Comparison of ENCODE assay signal across 8 mouse cellular contexts in genomic region chr2:35545125-35545590, GRCm38 (mm10). TPM values are rescaled to one million over a fixed set of nuclear protein-coding genes. Genes with fewer than 3 reads are reported as not detected.
DNase-seq lines count a peak whose midpoint lies in the region; ATAC-seq and TF ChIP-seq lines count a peak whose summit lies in the region.

No protein-coding gene starts in this region.

- no peak overlapping the region for H3K9ac ChIP-seq in lung, embryonic 14.5 days
- H3K9ac ChIP-seq in embryonic facial prominence, embryonic 11.5 days (replicated peaks; ENCODE audit: low read length) = no peak overlapping the region
- H3K9ac ChIP-seq in hindbrain, embryonic 15.5 days = no peak overlapping the region
- peak overlapping the region; percentile 41; the same call in 1 of the 2 replicates for H3K9ac ChIP-seq in midbrain, embryonic 13.5 days (replicated peaks)

- peaks cover 5% of the 10 kb centered on the region; the same call in 1 of the 2 replicates for H3K4me1 ChIP-seq in lung, embryonic 14.5 days (ENCODE audit: insufficient read depth)
- H3K4me1 ChIP-seq in lung, adult 2 months (ENCODE audit: control insufficient read depth, insufficient read depth, low read length) = 0 out of 2 replicates have a peak, but pooled peaks cover 4% of the 10 kb centered on the region
- H3K4me1 ChIP-seq in embryonic facial prominence, embryonic 11.5 days (ENCODE audit: control insufficient read depth, insufficient read depth, low read length) = no peaks in the 10 kb centered on the region; the same call in 1 of the 2 replicates
- peaks cover 7% of the 10 kb centered on the region for H3K4me1 ChIP-seq in hindbrain, embryonic 15.5 days (replicated peaks)
- peaks cover 13% of the 10 kb centered on the region for H3K4me1 ChIP-seq in midbrain, embryonic 13.5 days (replicated peaks)

- intact Hi-C loops in left cerebral cortex, postnatal 25 days (cut with DNase I) = loop anchor here (2.0 to 10.0 kb wide), 3 partner anchors 104 to 670 kb away; no protein-coding TSS in a partner anchor

- 20% methylated on average over 7 of the region's 7 CpGs for WGBS in lung, embryonic 14.5 days
- 35% methylated on average over 7 of the region's 7 CpGs for WGBS in lung, adult 2 months
- 24% methylated on average over 7 of the region's 7 CpGs for WGBS in embryonic facial prominence, embryonic 11.5 days
- WGBS in hindbrain, embryonic 15.5 days = 15% methylated on average over 7 of the region's 7 CpGs
- 29% methylated on average over 7 of the region's 7 CpGs for WGBS in midbrain, embryonic 13.5 days

- no peak overlapping the region for H3K27ac ChIP-seq in lung, embryonic 14.5 days (ENCODE audit: low read depth)
- H3K27ac ChIP-seq in embryonic facial prominence, embryonic 11.5 days (replicated peaks; ENCODE audit: low read depth, low read length) = no peak overlapping the region
- 0 out of 2 replicates have a peak overlapping the region, but pooled peaks have one; percentile 40 for H3K27ac ChIP-seq in hindbrain, embryonic 15.5 days (replicated peaks)
- H3K27ac ChIP-seq in midbrain, embryonic 13.5 days = 0 out of 2 replicates have a peak overlapping the region, but pooled peaks have one; percentile 3

- peak overlapping the region; percentile 17; the same call in 1 of the 2 replicates for H3K4me3 ChIP-seq in lung, embryonic 14.5 days (ENCODE audit: low read depth, low read length)
- H3K4me3 ChIP-seq in lung, adult 2 months (replicated peaks; ENCODE audit: extremely low read depth, low read depth, low read length) = no peak overlapping the region
- H3K4me3 ChIP-seq in embryonic facial prominence, embryonic 11.5 days (ENCODE audit: low read depth, low read length) = no peak overlapping the region
- H3K4me3 ChIP-seq in hindbrain, embryonic 15.5 days = peak overlapping the region; percentile 24
- H3K4me3 ChIP-seq in midbrain, embryonic 13.5 days (replicated peaks) = peak overlapping the region; percentile 21

- H3K27me3 ChIP-seq in lung, embryonic 14.5 days (ENCODE audit: insufficient read depth, low read length) = no peaks in the 10 kb centered on the region
- H3K27me3 ChIP-seq in embryonic facial prominence, embryonic 11.5 days (ENCODE audit: control insufficient read depth, insufficient read depth, low read length) = no peaks in the 10 kb centered on the region
- H3K27me3 ChIP-seq in hindbrain, embryonic 15.5 days = no peaks in the 10 kb centered on the region
- H3K27me3 ChIP-seq in midbrain, embryonic 13.5 days = no peaks in the 10 kb centered on the region

- DNase-seq in lung, embryonic 14.5 days = peak; percentile 80
- no peak for DNase-seq in lung, adult 2 months
- peak; percentile 26 for DNase-seq in embryonic facial prominence, embryonic 11.5 days (ENCODE audit: low spot score)
- DNase-seq in left cerebral cortex, postnatal 25 days (ENCODE audit: low spot score in 2 of 2) = no peak
- DNase-seq in adipocyte (ENCODE audit: low spot score) = no peak
- no peak for DNase-seq in spleen, adult 12 weeks (ENCODE audit: low spot score)

- no peaks in the 10 kb centered on the region for H3K9me3 ChIP-seq in lung, embryonic 14.5 days (ENCODE audit: low read depth, low read length)
- no peaks in the 10 kb centered on the region for H3K9me3 ChIP-seq in embryonic facial prominence, embryonic 11.5 days (replicated peaks; ENCODE audit: control insufficient read depth, low read length)
- no peaks in the 10 kb centered on the region for H3K9me3 ChIP-seq in hindbrain, embryonic 15.5 days
- no peaks in the 10 kb centered on the region for H3K9me3 ChIP-seq in midbrain, embryonic 13.5 days

- H3K36me3 ChIP-seq in lung, embryonic 14.5 days (ENCODE audit: insufficient read depth) = no peaks in the 10 kb centered on the region
- no peaks in the 10 kb centered on the region for H3K36me3 ChIP-seq in embryonic facial prominence, embryonic 11.5 days (replicated peaks; ENCODE audit: control insufficient read depth, insufficient read depth, low read depth, low read length)
- H3K36me3 ChIP-seq in hindbrain, embryonic 15.5 days = no peaks in the 10 kb centered on the region
- no peaks in the 10 kb centered on the region for H3K36me3 ChIP-seq in midbrain, embryonic 13.5 days

- no peak for TF ChIP-seq CTCF in lung, embryonic 14.5 days (IDR thresholded peaks at IDR 0.05; ENCODE audit: low read depth)
- TF ChIP-seq CTCF in lung, adult 2 months (IDR thresholded peaks at IDR 0.05; ENCODE audit: insufficient read depth, low read length) = no peak

- TF ChIP-seq POLR2A in lung, adult 2 months (IDR thresholded peaks at IDR 0.05; ENCODE audit: borderline replicate concordance, extremely low read depth, low read depth, low read length) = no peak

- H3K4me2 ChIP-seq in lung, embryonic 14.5 days = peak overlapping the region; percentile 61
- H3K4me2 ChIP-seq in embryonic facial prominence, embryonic 11.5 days (ENCODE audit: low read depth, low read length) = peak overlapping the region; percentile 30; the same call in 1 of the 2 replicates
- H3K4me2 ChIP-seq in hindbrain, embryonic 15.5 days = peak overlapping the region; percentile 54
- H3K4me2 ChIP-seq in midbrain, embryonic 13.5 days (replicated peaks) = peak overlapping the region; percentile 49

- ATAC-seq in lung, embryonic 14.5 days (ENCODE audit: insufficient read depth) = peak; percentile 64
- 0 out of 2 replicates have a peak, but pooled peaks have one; percentile 45 for ATAC-seq in embryonic facial prominence, embryonic 11.5 days (replicated peaks; ENCODE audit: insufficient number of reproducible peaks, low FRiP score, low TSS enrichment, low read depth)
- ATAC-seq in hindbrain, embryonic 15.5 days (ENCODE audit: low FRiP score, low read depth) = peak; percentile 77
- ATAC-seq in midbrain, embryonic 13.5 days = peak; percentile 83

RNA-seq across cellular contexts. Expression of gene Dab2ip, which starts 12.9 kb away (rescaled TPM):
- 51.7 and 61.4 TPM in 2 replicates for polyA plus RNA-seq in lung, embryonic 14.5 days (2014; fragmentation: Nextera tagmentation; extraction: Ambion mirVana)
- polyA plus RNA-seq in lung, adult 2 months (2012; rRNA removed) = 113 and 132 TPM in 2 replicates
- polyA plus RNA-seq in embryonic facial prominence, embryonic 11.5 days (2014; fragmentation: Nextera tagmentation; extraction: Ambion mirVana) = 47.8 and 49.5 TPM in 2 replicates
- polyA plus RNA-seq in hindbrain, embryonic 15.5 days (2015; fragmentation: Nextera tagmentation; extraction: Ambion mirVana) = 70.7 and 79.3 TPM in 2 replicates
- polyA plus RNA-seq in midbrain, embryonic 13.5 days (2015; fragmentation: Nextera tagmentation; extraction: Ambion mirVana) = 36.2 and 36.3 TPM in 2 replicates
- total RNA-seq in left cerebral cortex, postnatal 25 days (2021) = 100 to 1,000 TPM; 143 to 154 TPM

Comparison
In these comparisons a context has a peak if more than half of its experiments do, and no peak if none do; other contexts are left out.
1. DNase-seq: peak in lung, embryonic 14.5 days (single experiment) and embryonic facial prominence, embryonic 11.5 days (single experiment); none in lung, adult 2 months (single experiment), left cerebral cortex, postnatal 25 days (0 of 2), adipocyte (single experiment) and spleen, adult 12 weeks (single experiment).
2. H3K4me3 ChIP-seq: peak in lung, embryonic 14.5 days (single experiment), hindbrain, embryonic 15.5 days (single experiment) and midbrain, embryonic 13.5 days (single experiment); none in lung, adult 2 months (single experiment) and embryonic facial prominence, embryonic 11.5 days (single experiment).
3. H3K27ac ChIP-seq: peak in hindbrain, embryonic 15.5 days (single experiment) and midbrain, embryonic 13.5 days (single experiment); none in lung, embryonic 14.5 days (single experiment) and embryonic facial prominence, embryonic 11.5 days (single experiment).
4. Peak in every context shown above with its lines, with median percentiles within 50 percentile points of each other: ATAC-seq and H3K4me2 ChIP-seq.